Mouse (Mus musculus) heart, adult 2 months (tissue): ENCODE data around the gene Klrb1b. TPM values are rescaled to one million over a fixed set of nuclear protein-coding genes. Genes with fewer than 3 reads are reported as not detected.

Source experiments
- DNase-seq, 2 experiments: peaks; one replicate each; pipeline ENCODE4 v3.0.0; 2021
- H3K27ac ChIP-seq: fragments of 200-600 bp; 2 replicates; pipeline ENCODE4 v1.8.1; 2022
- H3K27me3 ChIP-seq: fragments of 200-500 bp; 2 replicates; pipeline ENCODE4 v1.6.1; 2012; ENCODE audit warnings: mild to moderate bottlenecking, low read length, inconsistent platforms, mixed read lengths; ENCODE audit not compliant: control insufficient read depth, insufficient read depth
- H3K36me3 ChIP-seq: fragments of 200-500 bp; 2 replicates; pipeline ENCODE4 v1.6.1; 2012; ENCODE audit warnings: low read length, inconsistent platforms; ENCODE audit not compliant: control insufficient read depth, insufficient read depth
- H3K4me1 ChIP-seq: fragments of 200-500 bp; 2 replicates; pipeline ENCODE4 v1.6.1; 2011; ENCODE audit warnings: low read length; ENCODE audit not compliant: control insufficient read depth, insufficient read depth
- H3K4me3 ChIP-seq: fragments of 200-600 bp; 2 replicates; pipeline ENCODE4 v1.8.1; 2022
- H3K79me2 ChIP-seq: fragments of 200-500 bp; replicated peaks from 2 replicates; pipeline ENCODE4 v1.6.1; 2012; ENCODE audit warnings: mild to moderate bottlenecking, inconsistent platforms, low read length, moderate library complexity, mixed read lengths; ENCODE audit not compliant: control insufficient read depth, insufficient read depth
- H3K9ac ChIP-seq: fragments of 200-500 bp; 2 replicates; pipeline ENCODE4 v1.6.1; 2012; ENCODE audit warnings: low read depth, mild to moderate bottlenecking, control low read depth, inconsistent platforms, low read length, mixed read lengths
- CTCF ChIP-seq: fragments of 200-600 bp; IDR thresholded peaks from 2 replicates; pipeline ENCODE4 v1.8.1; 2022; ENCODE audit warnings: antibody characterized with exemption, mild to moderate bottlenecking, moderate library complexity
- EP300 ChIP-seq: fragments of 200-500 bp; IDR thresholded peaks from 2 replicates; pipeline ENCODE4 v1.6.1; 2011; ENCODE audit warnings: low read depth, low read length, control low read depth; ENCODE audit not compliant: insufficient read depth
- POLR2A ChIP-seq: fragments of 200-500 bp; IDR thresholded peaks from 2 replicates; pipeline ENCODE4 v1.6.1; 2011; ENCODE audit warnings: mild to moderate bottlenecking, low read depth, low read length, control low read depth; ENCODE audit not compliant: insufficient read depth
- WGBS: fragments of 180-500 bp; shearing (Covaris S2); methylation state at CpG from one replicate; pipeline ENCODE4 v1.1.7; 2018; 5-methylcytosine and 5-hydroxymethylcytosine counted together
- intact Hi-C: fragments of 180-260 bp; cut with DNase I; formaldehyde crosslinking; loops from one replicate; pipeline ENCODE4 v1.15.1; 2025
- polyA plus RNA-seq: library from polyadenylated mRNA; depleted of rRNA; stranded (reverse); fragments of >200 nt; gene quantifications from 2 replicates; pipeline ENCODE4 v1.2.3, GENCODE M21; 2012
- total RNA-seq, 2 experiments: library from RNA; stranded (reverse); gene quantifications; 2 replicates each; pipeline ENCODE4 v1.2.3; 2021

Klrb1b gene
- total and polyA plus RNA-seq, 3 experiments, result 0.41 TPM; not detected in 2

DNA sequence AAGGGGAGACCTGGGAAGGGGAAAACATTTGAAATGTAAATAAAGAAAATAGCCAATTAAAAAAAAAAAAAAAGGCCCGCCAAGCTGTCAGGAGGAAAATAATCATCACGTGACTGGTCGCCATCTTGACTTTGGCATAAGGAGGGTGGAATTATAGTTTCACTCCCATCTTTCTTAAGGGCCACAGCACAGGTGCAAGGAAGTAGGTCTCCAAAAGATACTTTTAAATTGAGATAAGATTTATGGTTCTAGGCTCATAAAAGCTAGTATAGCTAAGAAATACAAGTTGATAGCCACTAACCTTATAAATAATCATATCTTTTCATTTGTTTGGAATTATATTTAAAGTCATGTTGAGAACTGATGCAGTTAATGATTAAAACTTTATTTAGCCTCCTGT, 28.8 kb upstream of the Klrb1b start:
- H3K4me1 ChIP-seq, result peaks cover 1% of the 10 kb centered on the region; the same call in 1 of the 2 replicates
- no peak overlapping the region for H3K9ac ChIP-seq
- no peaks in the 10 kb centered on the region for H3K27me3 ChIP-seq
- no peaks in the 10 kb centered on the region for H3K36me3 ChIP-seq
- no peak for DNase-seq
- intact Hi-C loops, result loop anchor here (1.0 to 5.0 kb wide), 5 partner anchors 14 to 400 kb away; no protein-coding TSS in a partner anchor
- no peak overlapping the region; the same call in 1 of the 2 replicates for H3K27ac ChIP-seq
- TF ChIP-seq POLR2A (no peak), EP300 (no peak), CTCF (no peak)
- no peak overlapping the region for H3K4me3 ChIP-seq
- WGBS, result 100% methylated on average over 3 of the region's 3 CpGs
- no peaks in the 10 kb centered on the region for H3K79me2 ChIP-seq

DNA sequence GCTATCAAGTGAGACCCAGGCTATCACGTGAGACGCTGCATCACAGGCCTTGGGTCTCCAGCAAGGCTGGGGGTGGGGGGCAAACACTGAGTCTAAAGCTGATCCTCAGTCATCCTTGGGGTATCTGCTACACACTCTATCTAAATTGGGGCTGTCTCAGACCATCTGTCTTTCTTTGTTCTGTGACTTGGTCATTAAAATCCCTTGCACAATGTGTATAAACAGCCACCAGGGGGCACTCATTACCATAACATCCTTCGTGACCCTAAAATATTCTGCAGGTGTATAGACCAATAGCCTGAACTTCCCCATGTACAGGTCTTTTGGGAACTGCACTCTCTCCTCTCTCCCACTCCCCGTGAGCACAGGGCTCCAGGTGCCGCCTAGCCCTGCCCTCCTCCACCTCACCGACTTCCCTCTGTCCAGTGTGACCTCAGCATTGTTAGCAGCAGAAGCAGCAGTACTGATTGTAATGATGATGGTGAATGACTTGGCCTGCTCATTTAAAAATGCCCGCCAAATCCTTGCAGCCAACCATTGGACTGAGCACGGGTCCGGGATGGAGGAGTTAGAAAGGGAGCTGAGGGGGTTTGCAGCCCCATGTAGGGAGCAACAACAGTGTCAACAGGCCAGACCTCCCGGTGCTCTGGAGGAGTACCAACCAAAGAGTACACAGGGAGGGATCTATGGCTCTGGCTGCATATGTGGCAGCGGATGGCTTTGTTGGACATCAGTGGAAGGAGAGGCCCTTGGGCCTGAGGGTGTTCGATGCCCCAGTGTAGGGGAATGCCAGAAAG, 28.1 kb upstream of the Klrb1b start:
- H3K9ac ChIP-seq, result no peak overlapping the region
- intact Hi-C loops, result loop anchor here (1.0 to 5.0 kb wide), 5 partner anchors 15 to 401 kb away; no protein-coding TSS in a partner anchor
- 55% methylated on average over 12 of the region's 12 CpGs for whole genome bisulfite sequencing

GRCm38 (mm10) chr6:128852766-128853165, 26.6 kb upstream of the Klrb1b start:
- Histone ChIP-seq H3K36me3 (no peaks in the 10 kb centered on the region), H3K27ac (no peak overlapping the region), H3K4me3 (no peak overlapping the region), H3K9ac (no peak overlapping the region), H3K27me3 (no peaks in the 10 kb centered on the region), H3K4me1 (peaks cover 1% of the 10 kb centered on the region; the same call in 1 of the 2 replicates), H3K79me2 (no peaks in the 10 kb centered on the region)
- DNase-seq, result no peak
- WGBS, result 36% methylated on average over 3 of the region's 3 CpGs
- no peak for TF ChIP-seq EP300
- TF ChIP-seq CTCF, result no peak
- TF ChIP-seq POLR2A, result no peak
- intact Hi-C loops, result loop anchor here (1.0 to 5.0 kb wide), 2 partner anchors 325 to 514 kb away; no protein-coding TSS in a partner anchor

More for the DNA sequence above, 28.1 kb upstream of the Klrb1b start:
- peaks cover 1% of the 10 kb centered on the region; the same call in 1 of the 2 replicates for H3K4me1 ChIP-seq
- H3K27ac ChIP-seq, result no peak overlapping the region
- H3K36me3 ChIP-seq, result no peaks in the 10 kb centered on the region
- H3K4me3 ChIP-seq, result no peak overlapping the region
- TF ChIP-seq POLR2A (no peak), CTCF (peak; percentile 92)
- H3K79me2 ChIP-seq, result no peaks in the 10 kb centered on the region
- H3K27me3 ChIP-seq, result no peaks in the 10 kb centered on the region
- DNase-seq, result peak; percentile 73 to 76

GRCm38 (mm10) chr6:128851151-128851550, 25.0 kb upstream of the Klrb1b start:
- Histone ChIP-seq H3K27me3 (no peaks in the 10 kb centered on the region), H3K79me2 (no peaks in the 10 kb centered on the region), H3K4me1 (peaks cover 1% of the 10 kb centered on the region; the same call in 1 of the 2 replicates), H3K9ac (no peak overlapping the region), H3K27ac (no peak overlapping the region), H3K36me3 (no peaks in the 10 kb centered on the region), H3K4me3 (no peak overlapping the region)
- intact Hi-C loops, result loop anchor here (5.0 kb wide), 1 partner anchor 326 kb away; no protein-coding TSS in a partner anchor
- WGBS, result 82% methylated on average over 2 of the region's 2 CpGs
- TF ChIP-seq EP300, result no peak
- TF ChIP-seq CTCF, result no peak
- no peak for TF ChIP-seq POLR2A
- no peak for DNase-seq

DNA sequence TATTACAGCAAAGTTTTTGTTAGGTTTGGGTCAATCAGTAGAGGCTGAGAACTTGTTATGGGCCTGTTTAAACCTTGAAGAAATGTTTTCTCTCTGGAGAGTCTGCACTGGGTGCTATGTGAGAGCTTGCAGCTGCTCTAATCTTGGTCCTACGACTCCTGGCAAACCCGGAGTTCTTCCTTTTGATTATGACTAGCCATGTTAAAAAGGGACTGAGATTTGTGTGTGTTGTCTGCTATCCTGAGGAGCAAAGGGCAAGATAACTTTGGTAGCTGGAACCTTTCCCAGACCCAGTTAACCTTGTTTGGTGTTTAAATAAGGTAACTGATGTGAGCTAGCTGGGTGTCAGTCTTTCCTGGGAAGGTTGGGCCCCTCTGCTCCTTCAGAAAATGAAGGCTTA, 24.5 kb upstream of the Klrb1b start:
- no peak overlapping the region for H3K9ac ChIP-seq
- H3K36me3 ChIP-seq, result no peaks in the 10 kb centered on the region
- H3K79me2 ChIP-seq, result no peaks in the 10 kb centered on the region
- no peak overlapping the region for H3K4me3 ChIP-seq
- 17% methylated on average over 2 of the region's 2 CpGs for WGBS
- H3K27ac ChIP-seq, result no peak overlapping the region
- H3K27me3 ChIP-seq, result no peaks in the 10 kb centered on the region
- H3K4me1 ChIP-seq, result peaks cover 1% of the 10 kb centered on the region; the same call in 1 of the 2 replicates
- intact Hi-C loops, result loop anchor here (5.0 kb wide), 1 partner anchor 327 kb away; no protein-coding TSS in a partner anchor
- no peak for DNase-seq
- TF ChIP-seq POLR2A, result no peak
- no peak for TF ChIP-seq EP300
- no peak for TF ChIP-seq CTCF

- Histone ChIP-seq H3K4me3 (no peak overlapping the region), H3K4me1 (peaks cover 4% of the 10 kb centered on the region; the same call in 1 of the 2 replicates), H3K9ac (no peak overlapping the region), H3K27me3 (no peaks in the 10 kb centered on the region), H3K27ac (no peak overlapping the region), H3K36me3 (no peaks in the 10 kb centered on the region), H3K79me2 (no peaks in the 10 kb centered on the region)
- peak in 1 of 2 experiments; percentile 57 for DNase-seq
- TF ChIP-seq CTCF (peak; percentile 81), EP300 (no peak), POLR2A (no peak)
- WGBS, result 49% methylated on average over 2 of the region's 2 CpGs
- intact Hi-C loops, result loop anchor here (5.0 kb wide), 1 partner anchor 327 kb away; no protein-coding TSS in a partner anchor
These were observed 23.8 kb upstream of the Klrb1b start for GRCm38 (mm10) chr6:128849902-128850301.
